Mouse (Mus musculus) ES-Bruce4 (cell line): ENCODE data around the gene Lhb. TPM values are rescaled to one million over a fixed set of nuclear protein-coding genes. Genes with fewer than 3 reads are reported as not detected.
A peak's percentile ranks its signal among the peaks of the same experiment; 100 is the strongest.

Source experiments
- H3K27ac ChIP-seq: 2 replicates; pipeline ENCODE4 v1.5.1; 2012; ENCODE audit warnings: low read length, inconsistent platforms; ENCODE audit not compliant: insufficient read depth
- H3K27me3 ChIP-seq: 2 replicates; pipeline ENCODE4 v1.6.1; 2012; ENCODE audit warnings: mild to moderate bottlenecking, low read length, inconsistent platforms; ENCODE audit not compliant: control insufficient read depth, poor library complexity, insufficient read depth, severe bottlenecking
- H3K36me3 ChIP-seq: 2 replicates; pipeline ENCODE4 v1.6.1; 2012; ENCODE audit warnings: inconsistent platforms, mild to moderate bottlenecking, low read length, moderate library complexity; ENCODE audit not compliant: control insufficient read depth, poor library complexity, insufficient read depth, severe bottlenecking
- H3K4me1 ChIP-seq: one replicate; pipeline ENCODE4 v1.8.1; 2011; ENCODE audit warnings: low read length; ENCODE audit not compliant: control insufficient read depth, insufficient read depth
- H3K4me3 ChIP-seq: 2 replicates; pipeline ENCODE4 v1.5.1; 2011; ENCODE audit warnings: low read depth, mild to moderate bottlenecking, low read length
- H3K9ac ChIP-seq: 2 replicates; pipeline ENCODE4 v1.6.1; 2012; ENCODE audit warnings: low read depth, mild to moderate bottlenecking, inconsistent platforms; ENCODE audit not compliant: poor library complexity, severe bottlenecking
- H3K9me3 ChIP-seq: replicated peaks from 2 replicates; pipeline ENCODE4 v1.6.1; 2012; ENCODE audit warnings: mild to moderate bottlenecking, low read length, inconsistent platforms; ENCODE audit not compliant: control insufficient read depth, poor library complexity, insufficient read depth, severe bottlenecking
- CTCF ChIP-seq: IDR thresholded peaks from one replicate; pipeline ENCODE4 v1.8.1; 2011; ENCODE audit warnings: low read depth, low read length
- EP300 ChIP-seq: IDR thresholded peaks from 2 replicates; pipeline ENCODE4 v1.6.1; 2011; ENCODE audit warnings: low read depth, low read length; ENCODE audit not compliant: insufficient read depth
- POLR2A ChIP-seq: IDR thresholded peaks from one replicate; pipeline ENCODE4 v1.8.1; 2011; ENCODE audit warnings: low read length; ENCODE audit not compliant: insufficient read depth
- polyA plus RNA-seq: library from polyadenylated mRNA; stranded (reverse); fragments of >200 nt; gene quantifications from 2 replicates; pipeline ENCODE4 v1.2.4, GENCODE M21; 2011; ENCODE audit warnings: low read depth; ENCODE audit not compliant: missing spikeins, insufficient read depth, insufficient read length

The Lhb gene
- polyA plus RNA-seq, 1 experiment = not detected

DNA sequence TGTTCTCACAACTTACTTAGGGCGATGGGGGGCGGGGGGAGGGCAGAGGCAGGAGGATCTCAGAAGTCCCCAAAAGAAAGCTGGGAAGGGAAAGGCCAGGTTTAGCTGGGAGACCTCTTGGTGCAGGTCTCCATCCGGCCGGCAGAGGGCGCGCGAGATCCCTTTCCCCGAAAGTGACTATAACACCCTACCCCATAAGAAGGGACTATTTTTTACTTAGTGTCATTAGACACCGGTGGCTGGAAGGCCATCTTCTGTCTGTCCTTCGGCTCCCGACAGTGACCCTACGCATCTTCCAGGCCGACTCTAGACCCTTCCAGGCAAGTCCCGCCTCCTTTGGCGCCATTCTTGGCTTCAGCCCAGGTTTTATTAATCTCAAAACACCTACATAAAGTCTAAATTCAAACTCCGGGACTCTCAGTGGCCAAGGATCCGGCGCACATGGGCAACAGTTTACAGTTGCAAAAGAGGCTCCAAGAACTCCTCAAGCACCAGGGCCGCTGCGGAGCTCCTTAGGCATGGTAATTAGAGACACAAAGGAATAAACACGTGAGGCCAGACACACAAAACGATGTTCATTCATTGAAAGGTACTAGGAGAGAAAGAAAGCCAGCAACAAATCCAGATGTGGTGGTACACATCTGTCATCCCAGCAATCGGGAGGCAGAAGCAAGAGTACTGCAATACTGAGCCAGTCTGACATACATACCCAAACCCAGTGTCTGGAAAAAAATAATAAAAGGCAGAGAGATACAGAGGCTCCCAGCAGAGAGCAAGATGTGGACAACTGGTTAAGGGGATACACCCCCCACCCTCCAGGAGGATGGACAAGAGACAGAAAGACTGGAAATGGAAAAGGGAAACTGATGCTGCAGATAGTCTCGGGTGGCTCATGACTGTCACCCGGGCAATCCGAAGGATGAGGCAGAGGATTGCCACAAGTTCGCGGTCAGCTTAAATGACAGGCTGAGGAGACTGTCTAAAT lies 15.2 kb upstream of the Lhb start, which contains the start of gene Kcna7:
Gene Kcna7, plus strand, starts transcription at position 563 of the 985 bp plus-strand sequence.
- no peak for TF ChIP-seq EP300
- TF ChIP-seq CTCF = peak; percentile 87
- no peak for TF ChIP-seq POLR2A

DNA sequence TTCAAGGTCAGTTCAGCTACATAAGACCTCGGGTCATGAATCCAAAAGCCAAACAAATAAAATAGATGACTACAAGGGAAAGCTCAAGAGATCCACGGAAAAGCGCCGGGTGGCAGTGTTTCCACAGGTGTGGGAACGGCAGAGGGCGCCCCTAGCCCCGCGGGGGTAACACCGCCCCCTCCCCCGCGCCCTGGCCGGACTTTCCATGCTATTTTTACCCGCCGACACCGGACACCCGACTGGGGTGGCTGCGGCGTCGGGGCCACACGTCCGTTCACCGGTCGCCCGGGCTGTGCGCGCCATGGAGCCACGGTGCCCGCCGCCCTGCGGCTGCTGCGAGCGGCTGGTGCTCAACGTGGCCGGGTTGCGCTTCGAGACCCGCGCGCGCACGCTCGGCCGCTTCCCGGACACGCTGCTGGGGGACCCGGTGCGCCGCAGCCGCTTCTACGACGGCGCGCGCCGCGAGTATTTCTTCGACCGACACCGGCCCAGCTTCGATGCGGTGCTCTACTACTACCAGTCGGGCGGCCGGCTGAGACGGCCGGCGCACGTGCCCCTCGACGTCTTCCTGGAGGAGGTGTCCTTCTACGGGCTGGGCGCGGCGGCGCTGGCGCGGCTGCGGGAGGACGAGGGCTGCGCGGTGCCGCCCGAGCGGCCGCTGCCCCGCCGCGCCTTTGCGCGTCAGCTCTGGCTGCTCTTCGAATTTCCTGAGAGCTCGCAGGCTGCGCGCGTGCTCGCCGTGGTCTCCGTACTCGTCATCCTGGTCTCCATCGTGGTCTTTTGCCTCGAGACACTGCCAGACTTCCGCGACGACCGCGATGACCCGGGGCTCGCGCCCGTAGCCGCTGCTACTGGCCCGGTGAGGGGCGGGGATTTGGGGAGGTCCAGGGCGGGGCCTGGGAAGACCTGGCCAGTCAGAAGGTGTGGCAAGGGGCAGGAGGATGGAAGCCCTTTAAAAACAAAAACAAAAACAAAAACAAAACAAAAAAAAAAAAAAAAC lies 14.2 kb upstream of the Lhb start:
- Histone ChIP-seq H3K4me3 (peak overlapping the region; percentile 88), H3K4me1 (no peaks in the 10 kb centered on the region), H3K27ac (no peak overlapping the region), H3K9ac (peak overlapping the region; percentile 92), H3K36me3 (no peaks in the 10 kb centered on the region), H3K9me3 (no peaks in the 10 kb centered on the region), H3K27me3 (no peaks in the 10 kb centered on the region)
- peak; percentile 16 for TF ChIP-seq POLR2A
- TF ChIP-seq EP300 = no peak
- TF ChIP-seq CTCF = peak; percentile 39

More for the DNA sequence above, 15.2 kb upstream of the Lhb start, which contains the start of gene Kcna7:
- Histone ChIP-seq H3K9ac (peak within 1 kb of the TSS; percentile 92), H3K36me3 (no peaks in the 10 kb centered on the region), H3K9me3 (no peaks in the 10 kb centered on the region), H3K4me3 (peak within 1 kb of the TSS; percentile 88), H3K27ac (peak within 1 kb of the TSS; percentile 46), H3K4me1 (no peaks in the 10 kb centered on the region), H3K27me3 (no peaks in the 10 kb centered on the region)

DNA sequence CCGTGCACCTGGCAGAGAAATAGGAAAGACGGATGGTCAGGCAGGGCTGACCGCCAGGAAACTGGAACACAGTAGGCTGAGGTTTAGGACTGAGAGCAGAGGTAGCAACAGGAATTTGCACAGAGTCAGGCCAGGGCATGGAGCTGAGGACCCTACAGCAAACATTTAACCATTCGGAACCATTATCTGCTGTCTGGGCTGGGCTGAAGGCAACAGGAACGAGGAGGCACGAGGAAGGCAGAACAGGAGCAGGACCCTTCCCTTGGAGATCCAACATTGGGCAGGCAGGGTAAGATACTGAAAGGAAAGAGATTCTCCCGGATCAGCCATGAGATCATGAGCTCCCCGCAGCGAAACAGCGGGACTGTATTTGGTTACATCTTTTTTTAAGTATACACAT lies 12.8 kb upstream of the Lhb start:
- no peak overlapping the region for H3K9ac ChIP-seq
- peaks cover 2% of the 10 kb centered on the region for H3K4me1 ChIP-seq
- H3K4me3 ChIP-seq = no peak overlapping the region
- TF ChIP-seq EP300 (no peak), POLR2A (no peak), CTCF (no peak)
- no peak overlapping the region for H3K27ac ChIP-seq
- no peaks in the 10 kb centered on the region for H3K36me3 ChIP-seq
- no peaks in the 10 kb centered on the region for H3K9me3 ChIP-seq
- H3K27me3 ChIP-seq = no peaks in the 10 kb centered on the region

DNA sequence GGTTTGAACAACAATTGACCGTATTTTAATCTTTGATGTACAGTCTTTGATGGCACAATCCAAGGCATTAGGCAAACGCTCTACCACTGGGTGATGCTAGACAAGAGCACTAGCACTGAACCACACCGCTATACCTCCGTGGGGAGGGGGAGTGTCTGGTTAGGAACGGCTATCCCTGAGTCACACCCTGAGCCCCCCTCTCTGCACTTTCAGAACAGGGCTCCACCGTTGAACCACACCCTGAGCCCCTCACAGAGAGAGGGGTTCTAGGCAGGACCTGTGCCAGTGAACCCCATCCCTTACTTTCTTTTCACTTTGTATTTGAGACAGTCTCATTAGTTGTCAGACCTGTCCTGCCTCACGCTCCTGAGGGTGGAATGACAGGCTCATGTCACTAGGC lies 12.3 kb upstream of the Lhb start:
- no peak for TF ChIP-seq CTCF
- TF ChIP-seq EP300 = no peak
- no peak for TF ChIP-seq POLR2A
- no peaks in the 10 kb centered on the region for H3K9me3 ChIP-seq
- no peaks in the 10 kb centered on the region for H3K27me3 ChIP-seq
- no peaks in the 10 kb centered on the region for H3K36me3 ChIP-seq
- H3K4me1 ChIP-seq = peaks cover 2% of the 10 kb centered on the region
- no peak overlapping the region for H3K4me3 ChIP-seq
- H3K27ac ChIP-seq = no peak overlapping the region
- no peak overlapping the region for H3K9ac ChIP-seq

DNA sequence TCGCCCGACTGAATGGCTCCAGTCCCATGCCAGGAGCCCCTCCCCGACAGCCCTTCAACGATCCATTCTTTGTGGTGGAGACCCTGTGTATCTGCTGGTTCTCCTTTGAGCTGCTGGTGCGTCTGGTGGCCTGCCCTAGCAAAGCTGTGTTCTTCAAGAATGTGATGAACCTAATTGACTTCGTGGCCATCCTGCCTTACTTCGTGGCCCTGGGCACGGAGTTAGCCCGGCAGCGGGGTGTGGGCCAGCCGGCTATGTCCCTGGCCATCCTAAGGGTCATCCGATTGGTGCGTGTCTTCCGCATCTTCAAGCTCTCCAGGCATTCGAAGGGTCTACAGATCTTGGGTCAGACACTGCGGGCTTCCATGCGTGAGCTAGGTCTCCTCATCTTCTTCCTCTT lies 11.7 kb upstream of the Lhb start:
- Histone ChIP-seq H3K4me1 (peaks cover 2% of the 10 kb centered on the region), H3K27me3 (no peaks in the 10 kb centered on the region), H3K9ac (no peak overlapping the region), H3K4me3 (no peak overlapping the region), H3K36me3 (no peaks in the 10 kb centered on the region), H3K27ac (no peak overlapping the region), H3K9me3 (no peaks in the 10 kb centered on the region)
- TF ChIP-seq CTCF (no peak), POLR2A (no peak), EP300 (no peak)
